ENCODE assay signal across 7 mouse cellular contexts in genomic region chr9:122865697-122866166, GRCm38 (mm10). TPM values are rescaled to one million over a fixed set of nuclear protein-coding genes. Genes with fewer than 3 reads are reported as not detected.
A peak's percentile ranks its signal among the peaks of the same experiment; 100 is the strongest.
DNase-seq lines count a peak whose midpoint lies in the region; ATAC-seq lines count a peak whose summit lies in the region.

Gene Zfp445 (minus strand): TSS chr9:122866006.

- under 1% methylated on average over 33 of the region's 34 CpGs for WGBS in embryonic facial prominence, embryonic 11.5 days
- whole genome bisulfite sequencing in limb, embryonic 10.5 days, result under 1% methylated on average over 34 of the region's 34 CpGs
- under 1% methylated on average over 34 of the region's 34 CpGs for WGBS in midbrain, embryonic 13.5 days

- no peaks in the 10 kb centered on the region for H3K4me1 ChIP-seq in embryonic facial prominence, embryonic 11.5 days (ENCODE audit: control insufficient read depth, insufficient read depth, low read length)
- peaks cover 8% of the 10 kb centered on the region for H3K4me1 ChIP-seq in limb, embryonic 10.5 days
- peaks cover 21% of the 10 kb centered on the region for H3K4me1 ChIP-seq in midbrain, embryonic 13.5 days (replicated peaks)

- peak within 1 kb of the TSS; percentile 67 for H3K4me2 ChIP-seq in embryonic facial prominence, embryonic 11.5 days (ENCODE audit: low read depth, low read length)
- peak within 1 kb of the TSS; percentile 76 for H3K4me2 ChIP-seq in midbrain, embryonic 13.5 days (replicated peaks)

- no peaks in the 10 kb centered on the region for H3K27me3 ChIP-seq in embryonic facial prominence, embryonic 11.5 days (ENCODE audit: control insufficient read depth, insufficient read depth, low read length)
- H3K27me3 ChIP-seq in limb, embryonic 10.5 days (ENCODE audit: low read depth, poor library complexity, severe bottlenecking), result no peaks in the 10 kb centered on the region
- peaks cover 3% of the 10 kb centered on the region; the same call in 1 of the 2 replicates for H3K27me3 ChIP-seq in midbrain, embryonic 13.5 days

- ATAC-seq in embryonic facial prominence, embryonic 11.5 days (replicated peaks; ENCODE audit: insufficient number of reproducible peaks, low FRiP score, low TSS enrichment, low read depth), result peak; percentile 94
- peak; percentile 99 for ATAC-seq in granulocyte monocyte progenitor cell, adult 5-6 weeks (replicated peaks; ENCODE audit: poor library complexity, severe bottlenecking)
- peak; percentile 96 for ATAC-seq in midbrain, embryonic 13.5 days

- no peak within 1 kb of the TSS; the same call in 1 of the 2 replicates for H3K27ac ChIP-seq in embryonic facial prominence, embryonic 11.5 days (replicated peaks; ENCODE audit: low read depth, low read length)
- peak within 1 kb of the TSS; percentile 96 for H3K27ac ChIP-seq in limb, embryonic 10.5 days
- peak within 1 kb of the TSS; percentile 74 for H3K27ac ChIP-seq in midbrain, embryonic 13.5 days

- DNase-seq in adrenal gland, postnatal 14 days, result peak; percentile 90
- peak; percentile 94 for DNase-seq in embryonic facial prominence, embryonic 11.5 days (ENCODE audit: low spot score)
- DNase-seq in kidney, adult 11 months, result peak; percentile 84
- DNase-seq in limb, embryonic 10.5 days (ENCODE audit: low spot score), result peak; percentile 90
- peak; percentile 67 for DNase-seq in spleen, adult 12 weeks (ENCODE audit: low spot score)

- H3K9ac ChIP-seq in embryonic facial prominence, embryonic 11.5 days (replicated peaks; ENCODE audit: low read length), result peak within 1 kb of the TSS; percentile 89
- peak within 1 kb of the TSS; percentile 89 for H3K9ac ChIP-seq in midbrain, embryonic 13.5 days (replicated peaks)

- H3K36me3 ChIP-seq in embryonic facial prominence, embryonic 11.5 days (replicated peaks; ENCODE audit: control insufficient read depth, insufficient read depth, low read depth, low read length), result peaks cover 13% of the 10 kb centered on the region
- H3K36me3 ChIP-seq in limb, embryonic 10.5 days, result peaks cover 28% of the 10 kb centered on the region
- peaks cover 18% of the 10 kb centered on the region for H3K36me3 ChIP-seq in midbrain, embryonic 13.5 days

- no peaks in the 10 kb centered on the region for H3K9me3 ChIP-seq in embryonic facial prominence, embryonic 11.5 days (replicated peaks; ENCODE audit: control insufficient read depth, low read length)
- H3K9me3 ChIP-seq in limb, embryonic 10.5 days (replicated peaks), result no peaks in the 10 kb centered on the region
- H3K9me3 ChIP-seq in midbrain, embryonic 13.5 days, result peaks cover 9% of the 10 kb centered on the region; the same call in 1 of the 2 replicates

- H3K4me3 ChIP-seq in embryonic facial prominence, embryonic 11.5 days (ENCODE audit: low read depth, low read length), result peak within 1 kb of the TSS; percentile 70
- peak within 1 kb of the TSS; percentile 86 for H3K4me3 ChIP-seq in limb, embryonic 10.5 days
- peak within 1 kb of the TSS; percentile 94 for H3K4me3 ChIP-seq in midbrain, embryonic 13.5 days (replicated peaks)

RNA-seq across cellular contexts. Expression of gene Zfp445, which starts in this region (rescaled TPM):
- 100 and 106 TPM in 2 replicates for total RNA-seq in adrenal gland, postnatal 14 days (2021)
- 67.3 and 70.2 TPM in 2 replicates for polyA plus RNA-seq in embryonic facial prominence, embryonic 11.5 days (2014; fragmentation: Nextera tagmentation; extraction: Ambion mirVana)
- 55.5 and 60.2 TPM in 2 replicates for total RNA-seq in granulocyte monocyte progenitor cell, adult 5-6 weeks (2014; fragmentation: Nextera tagmentation)
- 66.3 and 78.2 TPM in 2 replicates for total RNA-seq in granulocyte monocyte progenitor cell, adult 5-6 weeks (2017)
- polyA plus RNA-seq in limb, embryonic 10.5 days (2016; fragmentation: Nextera tagmentation; extraction: Ambion mirVana), result 66.4 and 82.5 TPM in 2 replicates
- polyA plus RNA-seq in midbrain, embryonic 13.5 days (2015; fragmentation: Nextera tagmentation; extraction: Ambion mirVana), result 109 and 116 TPM in 2 replicates
